Mouse (Mus musculus) ZHBTc4 (cell line): ENCODE results near the gene Sez6l.

Experiments
- DNase-seq: peaks from one replicate; pipeline ENCODE4 v3.0.0-alpha.2; 2011; ENCODE audit warnings: low read depth, low spot score

Sez6l gene

DNA sequence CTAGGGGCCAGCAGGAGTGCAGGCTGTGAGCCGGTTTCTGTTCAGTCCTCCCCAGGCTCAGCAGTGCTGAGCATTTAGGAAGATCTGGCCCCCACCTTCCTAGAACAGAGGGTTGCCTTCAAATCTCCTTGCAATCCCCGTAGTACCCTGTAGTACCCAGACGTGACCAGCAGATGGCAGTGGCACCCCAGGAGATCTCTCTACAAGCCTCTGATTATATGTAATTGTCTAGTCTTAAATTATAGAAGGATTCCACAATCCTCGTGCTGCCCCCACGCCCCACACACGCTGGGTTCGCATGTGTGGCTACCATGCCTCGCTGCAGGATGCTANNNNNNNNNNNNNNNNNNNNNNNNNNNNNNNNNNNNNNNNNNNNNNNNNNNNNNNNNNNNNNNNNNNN, 144.0 kb downstream of the Sez6l start:
- peak; percentile 76 for DNase-seq

DNA sequence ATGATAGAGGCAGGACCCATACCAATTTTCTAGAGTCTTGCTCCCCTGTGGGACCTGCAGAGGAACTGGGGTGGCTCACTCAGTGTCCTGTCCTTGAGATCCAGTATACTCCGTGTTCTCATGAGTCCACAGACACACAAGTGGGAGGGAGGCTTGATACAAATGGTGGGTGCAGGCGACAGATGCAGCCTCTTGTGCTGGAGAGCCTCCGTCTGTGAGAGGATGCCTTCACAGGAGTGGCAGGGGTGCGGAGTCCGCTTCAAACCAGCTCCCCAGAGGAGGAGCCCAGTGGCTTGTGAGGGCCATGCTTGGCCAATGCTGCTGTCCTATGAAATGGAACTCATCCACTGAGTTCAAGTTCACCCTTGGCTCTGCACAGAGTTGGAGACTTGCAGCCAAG, 145.0 kb downstream of the Sez6l start:
- DNase-seq, result no peak

DNA sequence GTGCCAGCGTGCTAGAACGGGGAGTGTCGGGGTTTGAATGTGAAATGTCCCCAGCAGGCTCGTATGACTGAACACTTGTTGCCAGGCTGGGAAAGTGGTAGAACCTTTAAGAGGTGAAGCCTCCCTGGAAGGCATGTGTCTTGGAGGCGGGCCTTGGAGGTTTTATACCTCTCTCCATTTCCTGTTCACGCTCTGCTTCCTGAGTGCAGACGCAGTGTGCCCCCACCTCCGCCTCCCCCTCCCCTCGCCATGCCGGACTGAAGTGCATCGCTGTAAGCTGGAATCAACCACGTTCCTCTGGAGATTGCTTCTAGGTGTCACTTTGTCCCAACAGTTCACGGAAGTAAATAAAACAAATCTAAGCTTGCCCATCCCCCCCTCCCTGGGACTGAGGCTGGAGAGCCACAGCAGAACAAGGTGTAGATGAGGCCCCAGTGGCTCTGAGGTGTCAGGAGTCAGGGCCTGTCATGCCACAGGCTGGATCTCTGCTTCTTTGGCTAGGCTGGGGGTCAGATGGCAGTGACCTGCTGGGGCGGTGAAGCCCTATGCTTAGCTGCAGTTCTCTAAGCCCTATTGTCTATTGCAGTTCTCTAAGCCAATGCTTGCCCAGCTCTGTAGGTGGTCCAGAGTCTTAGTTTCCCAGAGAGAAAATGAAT, 145.7 kb downstream of the Sez6l start:
- DNase-seq, result no peak

DNA sequence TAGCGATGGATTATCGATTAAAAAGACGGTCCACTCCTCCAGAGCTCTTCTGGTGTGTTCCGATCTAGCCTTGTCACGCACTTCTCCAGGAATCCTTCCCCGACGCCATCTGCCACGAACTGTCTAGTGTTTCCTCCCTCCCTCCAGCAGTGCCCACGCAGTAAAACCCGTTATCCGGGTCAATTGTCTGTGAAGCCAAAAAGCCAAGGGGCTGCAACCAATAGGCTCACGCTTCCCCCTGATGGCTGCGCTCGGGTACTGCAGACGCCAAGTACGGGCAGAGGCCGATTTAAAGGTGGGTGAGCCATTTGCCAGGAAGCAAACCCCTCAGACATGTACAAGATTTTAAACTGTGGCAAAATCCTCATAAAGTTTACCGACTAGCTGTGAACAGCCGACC, 148.0 kb downstream of the Sez6l start:
- peak; percentile 78 for DNase-seq

DNA sequence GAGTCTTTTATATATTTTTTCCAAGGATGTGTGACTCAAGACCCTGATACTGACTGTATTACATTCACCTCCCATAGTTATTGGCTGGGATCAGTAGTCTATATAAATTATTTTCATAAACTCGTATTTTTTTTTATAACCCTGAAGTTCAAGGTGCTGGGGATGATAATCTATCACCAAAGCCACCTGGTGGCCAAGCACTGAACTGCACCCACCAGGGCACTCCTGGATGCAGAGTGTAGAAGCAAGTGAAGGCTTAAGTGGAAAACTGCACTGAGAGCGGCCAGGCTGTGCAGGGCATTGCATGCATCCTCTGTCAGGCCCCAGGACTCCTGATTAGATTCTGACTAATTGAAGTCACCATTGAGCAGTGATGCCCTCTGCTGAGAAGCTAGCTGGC, 149.7 kb downstream of the Sez6l start:
- peak; percentile 79 for DNase-seq

DNA sequence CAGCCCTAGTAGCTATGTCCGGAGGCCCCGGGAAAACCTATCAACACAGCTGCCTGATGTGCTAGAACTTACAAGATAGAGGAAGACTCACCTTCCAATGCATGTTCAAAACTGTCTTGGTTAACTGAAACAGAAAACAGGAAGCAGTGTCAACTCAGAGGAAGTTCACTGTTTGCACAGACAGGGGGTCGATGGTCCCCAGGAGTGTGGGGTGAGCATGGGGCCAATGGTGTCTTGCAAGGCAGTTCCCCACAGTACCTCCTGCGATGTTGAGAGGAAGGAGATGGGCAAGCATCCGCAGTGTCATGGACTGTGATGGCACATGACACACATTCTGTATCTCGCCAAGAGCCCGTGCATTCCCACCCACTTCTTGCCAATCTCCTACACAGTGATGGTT, 150.3 kb downstream of the Sez6l start:
- DNase-seq, result no peak

DNA sequence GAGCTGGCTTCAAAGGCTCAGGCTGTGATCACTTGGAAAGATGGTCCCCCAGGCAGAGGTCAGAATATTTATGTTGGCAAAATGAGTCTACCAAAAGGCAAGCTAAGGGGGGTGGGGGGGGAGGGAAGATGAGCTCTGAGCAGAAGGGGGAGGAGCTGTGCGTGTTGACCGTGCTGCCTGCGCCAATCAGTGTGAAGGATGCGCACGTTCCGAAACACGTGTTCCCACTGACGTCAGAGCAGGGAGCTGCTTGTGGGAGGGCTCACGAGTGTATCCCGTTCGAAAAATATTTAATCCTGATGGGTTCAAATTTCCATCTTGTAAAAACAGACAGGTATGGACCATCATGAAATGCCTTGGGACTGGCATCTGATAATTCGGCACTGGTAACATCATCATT, 157.4 kb downstream of the Sez6l start:
- peak; percentile 60 for DNase-seq

DNA sequence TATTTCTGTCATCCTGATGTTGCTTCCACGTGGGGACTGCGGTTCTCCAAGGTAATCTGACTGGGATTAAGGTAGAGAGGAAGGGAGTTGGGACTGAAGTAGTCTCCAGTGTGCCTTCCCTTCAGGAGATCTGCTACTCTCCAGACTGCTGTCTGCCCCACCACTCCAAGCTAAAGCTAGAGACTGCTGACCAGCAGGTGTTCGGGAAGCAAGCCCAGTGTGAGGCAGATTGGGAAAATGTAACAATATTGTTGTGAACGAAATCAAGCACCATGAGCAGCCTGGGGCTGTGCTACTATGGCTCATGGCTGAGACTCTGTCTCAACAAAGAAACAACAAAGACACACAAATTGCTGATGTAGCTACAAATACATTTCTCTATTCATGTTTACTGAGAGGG, 159.0 kb downstream of the Sez6l start:
- DNase-seq, result no peak

DNA sequence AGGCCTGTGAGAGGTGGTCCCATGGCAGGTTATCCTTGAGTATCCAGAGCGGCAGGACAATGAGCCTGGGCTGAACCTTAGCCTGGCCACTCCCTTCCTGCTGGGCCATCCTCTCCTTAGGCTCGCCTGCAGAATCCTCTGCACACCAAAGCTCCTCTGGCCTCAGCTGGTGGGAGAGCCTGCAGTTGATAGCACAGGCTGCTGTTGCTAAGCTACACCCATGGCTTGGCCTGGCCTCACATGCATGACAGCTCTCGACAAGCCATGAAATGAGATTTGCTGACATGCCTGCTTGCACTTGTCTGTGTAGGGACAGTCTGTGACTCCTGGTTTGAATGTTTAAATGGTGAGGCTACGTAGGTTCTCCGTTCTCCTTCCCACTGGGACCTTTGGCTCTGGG, 160.3 kb downstream of the Sez6l start:
- no peak for DNase-seq

DNA sequence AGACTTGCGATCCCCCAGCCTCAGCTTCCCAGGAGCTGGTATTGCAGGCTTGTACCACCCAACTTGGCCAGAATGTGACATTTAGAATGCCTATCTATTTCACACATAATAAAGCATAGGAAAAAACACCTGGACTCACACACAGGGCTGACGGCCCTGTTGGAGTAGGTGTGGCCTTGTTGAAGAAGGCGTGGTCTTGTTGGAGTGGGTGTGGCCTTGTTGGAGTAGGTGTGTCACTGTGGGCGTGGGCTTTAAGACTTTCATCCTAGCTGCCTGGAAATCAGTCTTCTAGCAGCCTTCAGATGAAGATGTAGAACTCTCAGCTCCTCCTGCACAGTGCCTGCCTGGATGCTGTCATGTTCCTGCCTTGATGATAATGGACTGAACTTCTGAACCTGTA, 164.2 kb downstream of the Sez6l start:
- peak; percentile 70 for DNase-seq

DNA sequence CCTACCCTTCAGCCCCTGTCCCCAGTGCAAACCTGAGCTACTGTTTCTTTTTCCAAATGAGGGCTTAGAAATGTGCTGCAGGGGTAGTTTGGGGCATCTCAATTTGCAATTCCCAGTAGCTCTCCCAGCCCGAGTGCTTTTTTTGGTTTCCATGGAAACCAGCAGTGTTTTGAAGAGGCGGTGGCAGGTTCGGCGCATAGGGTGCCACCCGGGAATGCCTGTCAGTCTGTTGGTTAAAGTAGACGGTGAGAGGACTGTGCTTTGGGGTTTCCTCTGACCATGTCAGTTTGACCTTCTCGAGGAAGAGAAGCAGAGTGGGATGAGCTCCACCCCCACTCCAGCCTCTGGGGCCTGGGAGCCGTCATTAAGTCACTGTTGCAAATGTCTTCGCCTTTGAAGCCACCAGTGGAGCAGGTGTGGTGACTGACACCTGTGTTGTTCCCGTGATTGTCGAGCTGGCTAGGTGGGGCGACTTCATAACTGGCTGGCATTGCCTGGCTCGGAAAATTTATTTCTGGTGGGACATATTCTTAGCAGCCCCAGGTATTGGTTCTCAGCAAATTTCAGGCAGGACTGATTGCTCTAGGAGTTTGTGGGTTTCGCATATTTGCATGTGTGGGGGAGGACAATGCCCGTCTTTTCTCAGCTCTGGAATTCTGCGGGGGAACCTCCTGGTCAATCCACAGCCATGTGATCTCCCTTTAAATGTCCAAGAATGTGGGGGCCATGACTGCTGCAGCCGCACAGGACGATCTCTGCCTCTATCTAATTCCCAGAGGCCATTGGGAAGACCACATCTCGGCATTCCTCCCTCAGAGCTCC, 165.3 kb downstream of the Sez6l start:
- peak; percentile 54 for DNase-seq

DNA sequence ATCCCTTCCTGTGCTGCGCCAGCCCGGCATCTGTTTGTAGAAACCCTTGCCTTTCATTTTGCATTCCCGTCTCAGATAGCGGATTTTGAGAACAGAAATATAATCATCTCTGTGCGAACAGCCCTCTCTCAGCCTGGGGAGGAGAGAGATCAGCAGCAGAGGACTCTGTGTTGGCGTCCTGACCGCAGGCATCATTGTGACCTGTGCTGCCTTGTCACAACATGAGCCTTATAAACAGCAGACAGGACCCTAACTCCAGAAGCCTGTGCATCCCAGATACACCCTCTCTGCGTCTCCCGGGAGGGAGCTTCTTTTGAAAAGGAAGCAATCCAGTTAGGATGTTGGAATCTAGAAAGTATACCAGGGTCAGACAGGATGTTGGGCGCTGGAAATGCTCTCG, 165.9 kb downstream of the Sez6l start:
- DNase-seq, result no peak

DNA sequence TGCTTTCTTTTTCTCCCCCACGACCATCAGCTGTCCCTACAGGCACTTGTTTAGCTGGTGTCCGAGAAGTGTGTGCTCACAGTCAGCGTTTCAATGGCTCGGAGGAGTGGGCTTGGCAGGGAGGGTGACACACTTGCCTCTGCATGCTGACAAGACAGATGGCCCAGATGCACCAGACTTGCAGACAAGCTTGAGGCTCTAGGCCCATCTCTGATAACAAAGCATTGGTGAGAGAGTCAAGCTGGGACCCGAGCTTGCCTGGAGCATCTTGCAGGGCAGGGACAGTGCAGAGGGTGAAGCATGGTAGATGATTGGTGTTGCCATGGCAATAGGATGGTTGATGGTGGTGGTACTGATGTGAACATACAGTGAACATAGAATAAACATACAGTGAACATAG, 167.7 kb downstream of the Sez6l start:
- no peak for DNase-seq

DNA sequence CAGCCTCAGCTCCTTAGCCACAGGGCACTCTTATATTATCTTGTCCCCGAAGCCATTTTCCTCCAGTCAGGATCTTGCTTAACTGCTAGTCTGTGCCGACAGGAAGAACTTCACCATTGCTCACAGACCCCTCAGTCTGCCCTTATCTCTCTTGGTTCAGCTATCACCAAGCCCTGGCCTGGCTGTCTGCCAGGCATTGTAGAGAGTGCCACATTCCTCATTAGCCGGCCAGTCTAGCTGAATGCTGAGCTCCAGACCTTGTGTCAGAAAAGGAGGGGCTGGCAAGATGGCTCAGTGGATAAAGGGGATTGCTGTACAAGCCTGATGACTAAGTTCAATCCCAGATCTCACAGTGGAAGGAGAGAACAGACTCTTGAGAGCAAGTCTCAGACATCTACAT, 171.0 kb downstream of the Sez6l start:
- no peak for DNase-seq

DNA sequence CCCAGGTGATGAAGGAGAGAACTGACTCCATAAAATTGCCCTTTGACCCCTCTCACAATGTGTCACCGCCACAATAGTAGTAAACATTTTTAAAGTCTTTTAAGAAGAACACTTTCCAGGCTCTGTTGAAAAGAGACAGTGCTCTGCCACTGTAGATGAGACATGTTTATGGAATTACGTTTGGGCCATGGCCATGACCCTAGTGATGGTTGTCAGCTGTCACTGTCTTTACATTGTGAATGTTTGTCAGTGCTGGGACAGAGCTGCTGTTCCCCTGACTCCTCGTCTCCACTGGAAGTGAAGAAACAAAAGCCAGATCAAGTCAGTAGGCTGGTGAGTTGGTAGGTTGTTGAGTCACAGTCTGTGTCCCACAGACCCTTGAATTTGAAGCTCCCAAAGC, 174.5 kb downstream of the Sez6l start:
- no peak for DNase-seq

DNA sequence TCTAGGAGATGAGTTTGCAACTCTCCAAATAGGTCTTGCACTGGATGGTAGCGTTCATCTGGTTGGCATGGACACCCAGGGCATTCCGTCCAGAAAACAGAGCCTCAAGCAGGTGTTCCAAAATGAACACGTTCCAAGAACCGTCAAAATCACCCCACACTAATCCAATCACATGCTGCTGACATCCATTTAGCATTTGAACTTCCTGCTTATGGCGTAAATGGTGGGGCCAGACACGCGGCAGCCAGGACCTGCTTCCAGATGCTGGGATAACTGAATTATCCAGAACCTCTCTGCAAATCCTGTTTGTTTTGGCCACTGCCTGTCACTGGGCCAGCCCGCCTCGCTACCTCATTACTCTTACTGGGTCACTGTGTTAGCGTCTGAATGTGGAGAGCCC, 177.7 kb downstream of the Sez6l start:
- no peak for DNase-seq

DNA sequence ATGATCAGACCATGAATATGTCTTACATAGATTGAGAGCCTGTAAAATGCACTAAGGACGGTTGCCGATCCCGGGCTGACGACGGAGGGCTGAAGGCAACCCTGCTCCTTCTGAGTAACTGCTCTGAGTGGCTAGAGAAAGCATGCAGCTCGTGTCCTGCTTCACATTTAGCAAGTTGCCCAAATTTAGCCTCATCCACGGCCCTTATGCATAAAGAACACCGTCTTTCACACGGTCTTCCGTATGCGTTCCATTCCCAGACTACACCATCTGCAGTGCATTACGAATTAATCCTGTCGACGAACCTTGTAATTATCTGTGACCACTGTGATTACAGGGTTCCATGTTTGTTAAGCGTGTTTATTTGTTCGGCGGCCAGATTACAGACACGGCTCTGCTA, 180.9 kb downstream of the Sez6l start:
- DNase-seq, result no peak

DNA sequence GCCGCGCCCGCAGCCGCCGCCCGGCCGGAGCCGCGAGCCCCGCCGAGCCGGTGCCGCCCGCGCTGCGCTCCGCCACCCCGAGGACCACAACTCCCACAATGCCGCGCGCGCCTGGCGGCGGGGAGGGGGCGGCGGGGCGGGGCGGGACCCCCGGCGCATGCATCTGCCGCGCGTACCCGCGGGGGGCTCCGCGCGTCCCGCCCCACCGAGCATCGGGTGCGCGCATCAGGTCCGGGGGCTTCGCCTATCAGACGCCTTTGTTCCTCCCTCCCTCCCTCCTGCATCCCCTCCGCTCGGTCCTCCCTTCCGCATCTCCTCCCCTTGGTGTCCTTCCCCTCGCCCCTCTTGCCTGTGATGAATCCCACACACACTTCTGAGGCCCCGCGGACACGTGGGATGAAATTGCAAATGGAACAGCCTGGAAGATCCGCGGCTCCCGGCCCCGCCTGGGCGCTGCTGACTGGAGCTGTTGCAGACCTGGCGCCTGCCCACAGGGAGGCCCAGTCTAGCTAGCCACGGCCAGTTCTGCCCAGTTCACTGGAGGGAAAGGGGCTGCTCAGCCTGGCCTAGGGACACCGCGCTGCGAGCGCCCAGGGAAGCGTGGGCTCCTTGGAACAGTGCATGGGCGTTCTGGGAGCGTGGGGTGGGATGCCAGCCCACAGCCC, 182.1 kb downstream of the Sez6l start, which contains the start of gene Asphd2:
Gene Asphd2 (minus strand): TSS at position 88 of the 665 bp plus-strand sequence.
- DNase-seq, result peak; percentile 73

DNA sequence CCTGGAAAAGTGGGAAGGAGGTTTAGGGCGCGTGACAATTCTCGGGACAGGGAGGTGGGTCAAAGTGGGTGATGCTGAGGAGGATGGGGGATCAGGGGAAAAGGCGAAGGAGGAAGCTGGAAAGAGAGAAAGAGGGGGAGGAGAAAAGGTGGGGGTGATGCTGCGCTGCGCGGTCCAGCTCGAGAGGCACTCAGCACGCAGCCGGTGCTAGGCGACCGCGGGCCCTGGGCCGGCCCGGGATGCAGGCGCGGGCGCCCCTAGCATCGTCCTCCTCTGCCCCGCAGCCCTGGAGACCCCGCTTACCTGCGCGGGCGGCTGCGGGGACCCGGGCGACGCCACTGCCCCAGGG, 182.6 kb downstream of the Sez6l start:
- no peak for DNase-seq

DNA sequence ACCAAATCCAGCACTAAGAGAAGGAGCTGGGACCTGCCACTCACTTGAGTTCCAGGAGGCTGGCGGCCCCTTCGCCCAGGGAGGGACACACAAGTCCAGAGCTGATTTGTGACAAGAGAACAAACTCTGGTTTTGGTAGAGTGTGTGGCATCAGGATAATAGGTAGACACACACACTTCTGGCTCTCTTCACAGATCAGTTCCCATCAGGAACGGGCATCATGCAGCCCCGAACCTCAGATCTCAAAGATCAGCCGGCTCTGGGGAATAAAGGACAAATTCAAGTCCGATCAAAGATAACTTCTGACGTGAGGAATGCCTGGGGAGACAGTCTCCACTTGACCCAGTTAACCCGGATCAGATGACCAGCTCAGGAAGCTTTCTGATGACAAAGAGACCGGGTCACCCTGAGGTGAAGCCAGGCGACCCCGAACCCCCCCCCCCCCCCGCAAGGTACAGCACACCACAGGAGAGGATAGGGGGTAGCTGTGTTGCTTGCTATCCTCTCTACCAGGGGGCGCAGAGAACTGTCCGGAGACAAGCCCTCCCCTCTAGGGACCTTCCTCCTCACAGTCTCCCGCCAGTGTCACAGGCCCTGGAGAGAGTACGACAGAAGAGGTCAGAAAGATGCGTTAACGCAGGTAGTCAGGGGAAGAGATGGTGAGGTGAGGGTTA, 183.1 kb downstream of the Sez6l start:
- DNase-seq, result no peak

DNA sequence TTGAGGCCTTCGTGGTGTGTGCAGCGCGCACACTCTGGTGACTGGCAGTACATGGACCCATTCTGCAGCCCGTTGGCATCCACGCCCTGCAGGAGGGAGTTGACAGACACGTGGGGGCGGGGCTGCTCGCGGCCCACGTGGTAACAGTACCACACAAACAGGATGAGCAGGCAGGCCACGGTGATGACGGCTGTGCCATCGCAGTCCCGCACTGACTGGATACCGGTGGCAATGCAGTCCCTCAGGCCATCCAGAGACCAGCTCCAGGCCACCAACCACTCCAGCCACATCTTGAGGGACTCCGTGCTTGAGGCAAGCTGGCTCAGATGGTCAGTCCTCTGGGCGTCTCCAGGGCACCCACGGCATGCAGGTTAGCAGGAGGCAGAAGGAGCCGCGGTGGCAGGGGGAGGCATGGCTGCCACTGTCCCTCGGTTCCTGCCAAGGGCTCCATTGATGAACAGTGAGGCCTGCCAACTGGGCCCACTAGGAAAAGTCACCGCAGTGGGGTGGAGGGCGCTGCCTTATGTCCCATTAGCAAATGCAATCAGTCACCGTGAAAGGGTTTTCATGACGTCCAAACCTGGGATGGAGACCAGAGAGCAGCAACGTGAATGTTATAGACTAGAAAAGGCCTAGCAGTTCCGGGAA, 185.2 kb downstream of the Sez6l start:
- peak; percentile 64 for DNase-seq

DNA sequence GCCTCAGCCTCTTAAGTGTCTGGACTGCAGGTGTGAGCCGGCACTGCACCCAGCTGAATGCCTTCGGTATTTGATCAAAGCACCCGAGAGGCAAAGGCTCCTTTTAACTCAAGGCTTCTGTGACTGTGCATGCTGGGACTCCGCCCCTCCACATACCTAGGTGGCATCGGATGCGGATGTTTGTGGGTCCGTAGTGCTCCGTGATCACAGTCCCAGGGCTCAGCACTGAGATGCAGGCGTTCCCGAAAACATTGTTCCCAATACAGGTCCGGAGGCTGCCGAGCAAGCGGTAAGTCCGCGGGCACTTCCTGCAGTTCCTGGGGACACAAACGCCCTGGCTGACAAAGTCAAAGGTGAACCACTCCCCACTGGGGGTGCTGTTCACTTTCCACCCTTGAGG, 186.0 kb downstream of the Sez6l start:
- peak; percentile 66 for DNase-seq
